Mouse (Mus musculus) olfactory bulb, adult 2 months (tissue): ENCODE results near the gene Tomm20l.

Experiments used
- CTCF ChIP-seq: fragments of 200-500 bp; IDR thresholded peaks from 2 replicates; pipeline ENCODE4 v1.5.1; 2012; ENCODE audit warnings: low read depth, mild to moderate bottlenecking, low read length, moderate library complexity; ENCODE audit not compliant: insufficient read depth
- POLR2A ChIP-seq: fragments of 200-500 bp; IDR thresholded peaks from 2 replicates; pipeline ENCODE4 v1.6.1; 2012; ENCODE audit warnings: mild to moderate bottlenecking, low read depth, low read length, moderate library complexity; ENCODE audit not compliant: insufficient read depth

- TF ChIP-seq CTCF: no peak
- TF ChIP-seq POLR2A: no peak
Measured at GRCm38 (mm10) chr12:71107216-71107771, 3.9 kb upstream of the Tomm20l start.
